8 mouse cellular contexts compared by ENCODE assay signal in the genomic region with DNA sequence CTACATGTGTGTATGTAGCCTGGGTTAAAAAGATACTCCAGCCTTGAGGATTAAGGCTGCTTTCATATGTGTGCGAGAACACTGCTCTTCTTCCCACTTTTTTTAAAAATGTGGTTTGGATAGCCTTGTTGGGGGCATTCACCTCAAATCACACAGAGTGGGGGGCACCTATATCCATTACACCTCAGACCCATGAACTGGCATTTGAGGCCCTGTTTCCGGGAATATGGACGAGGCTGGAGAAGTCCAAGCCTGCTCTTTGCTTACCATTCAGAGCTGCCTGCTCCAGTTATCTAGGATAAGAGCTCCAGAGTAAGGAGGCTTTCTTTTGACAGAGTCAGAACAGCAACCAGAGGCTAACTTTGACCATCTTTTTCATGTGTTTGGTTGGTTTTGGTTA.
DNase-seq lines count a peak whose midpoint lies in the region; ATAC-seq and TF ChIP-seq lines count a peak whose summit lies in the region.

No protein-coding gene starts in this region.

- peaks cover 97% of the 10 kb centered on the region for H3K27me3 ChIP-seq in heart, embryonic 10.5 days (ENCODE audit: insufficient read depth, poor library complexity, severe bottlenecking)
- no peaks in the 10 kb centered on the region for H3K27me3 ChIP-seq in lung, embryonic 16.5 days (ENCODE audit: control insufficient read depth, insufficient read depth, low read depth, low read length)
- H3K27me3 ChIP-seq in hindbrain, postnatal 0 days (ENCODE audit: insufficient read depth, low read length), result no peaks in the 10 kb centered on the region

- no peak for TF ChIP-seq POLR2A in olfactory bulb, adult 2 months (IDR thresholded peaks at IDR 0.05; ENCODE audit: insufficient read depth, low read depth, low read length)

- TF ChIP-seq CTCF in hindbrain, postnatal 0 days (IDR thresholded peaks at IDR 0.05; ENCODE audit: low read depth), result no peak
- TF ChIP-seq CTCF in olfactory bulb, adult 2 months (IDR thresholded peaks at IDR 0.05; ENCODE audit: insufficient read depth, low read depth, low read length), result no peak

- no peaks in the 10 kb centered on the region for H3K36me3 ChIP-seq in heart, embryonic 10.5 days
- peaks cover 7% of the 10 kb centered on the region; the same call in 1 of the 2 replicates for H3K36me3 ChIP-seq in lung, embryonic 16.5 days (ENCODE audit: control insufficient read depth, insufficient read depth, low read length)
- no peaks in the 10 kb centered on the region for H3K36me3 ChIP-seq in hindbrain, postnatal 0 days (ENCODE audit: insufficient read depth, low read length)

- peak overlapping the region; percentile 86 for H3K4me2 ChIP-seq in lung, embryonic 16.5 days (ENCODE audit: low read depth, low read length)
- H3K4me2 ChIP-seq in hindbrain, postnatal 0 days (ENCODE audit: low read depth, low read length), result peak overlapping the region; percentile 74

- H3K4me3 ChIP-seq in heart, embryonic 10.5 days, result no peak overlapping the region
- peak overlapping the region; percentile 98 for H3K4me3 ChIP-seq in lung, embryonic 16.5 days (ENCODE audit: low read length)
- H3K4me3 ChIP-seq in hindbrain, postnatal 0 days (ENCODE audit: low read length), result peak overlapping the region; percentile 94
- H3K4me3 ChIP-seq in olfactory bulb, adult 2 months (ENCODE audit: insufficient read depth, low read depth, low read length), result peak overlapping the region; percentile 58

- peak overlapping the region; percentile 100 for H3K9ac ChIP-seq in lung, embryonic 16.5 days (ENCODE audit: low read length)
- H3K9ac ChIP-seq in hindbrain, postnatal 0 days (replicated peaks; ENCODE audit: low read length), result peak overlapping the region; percentile 96

- WGBS in heart, embryonic 10.5 days, result 70% methylated on average over 3 of the region's 3 CpGs
- 26% methylated on average over 3 of the region's 3 CpGs for WGBS in lung, embryonic 16.5 days
- WGBS in hindbrain, postnatal 0 days, result 16% methylated on average over 3 of the region's 3 CpGs
- 0% methylated on average over 3 of the region's 3 CpGs for WGBS in olfactory bulb, adult 2 months

- H3K27ac ChIP-seq in heart, embryonic 10.5 days, result no peak overlapping the region
- H3K27ac ChIP-seq in lung, embryonic 16.5 days (ENCODE audit: low read length), result peak overlapping the region; percentile 20; the same call in 1 of the 2 replicates
- peak overlapping the region; percentile 100 for H3K27ac ChIP-seq in hindbrain, postnatal 0 days
- peak overlapping the region; percentile 98 for H3K27ac ChIP-seq in olfactory bulb, adult 2 months (ENCODE audit: insufficient read depth, low read depth, low read length)

- peak; percentile 41 to 61 for DNase-seq in heart, adult 18-20 months
- no peak for DNase-seq in heart, embryonic 10.5 days (ENCODE audit: low spot score)
- no peak for DNase-seq in lung, postnatal 25 days (ENCODE audit: low spot score)
- no peak for DNase-seq in hindbrain, postnatal 0 days (ENCODE audit: low spot score)
- no peak for DNase-seq in ovary, postnatal 36 days (ENCODE audit: low spot score)
- no peak for DNase-seq in layer of hippocampus, adult 8-10 months (ENCODE audit: low spot score in 2 of 2)

- peaks cover 24% of the 10 kb centered on the region for H3K4me1 ChIP-seq in heart, embryonic 10.5 days
- peaks cover 52% of the 10 kb centered on the region for H3K4me1 ChIP-seq in lung, embryonic 16.5 days (replicated peaks; ENCODE audit: control insufficient read depth, insufficient read depth, low read length)
- peaks cover 28% of the 10 kb centered on the region; the same call in 1 of the 2 replicates for H3K4me1 ChIP-seq in hindbrain, postnatal 0 days (ENCODE audit: insufficient read depth, low read length)
- H3K4me1 ChIP-seq in olfactory bulb, adult 2 months (ENCODE audit: control insufficient read depth, insufficient read depth, low read length), result peaks cover 17% of the 10 kb centered on the region

- ATAC-seq in lung, embryonic 16.5 days (ENCODE audit: low read depth), result no peak
- ATAC-seq in hindbrain, postnatal 0 days, result no peak

- no peaks in the 10 kb centered on the region for H3K9me3 ChIP-seq in heart, embryonic 10.5 days
- no peaks in the 10 kb centered on the region for H3K9me3 ChIP-seq in lung, embryonic 16.5 days (ENCODE audit: control insufficient read depth, low read length)
- no peaks in the 10 kb centered on the region for H3K9me3 ChIP-seq in hindbrain, postnatal 0 days (ENCODE audit: low read length)

Comparison
In these comparisons a context has a peak if more than half of its experiments do, and no peak if none do; other contexts are left out.
1. DNase-seq: peak in heart, adult 18-20 months (2 of 2); none in heart, embryonic 10.5 days (single experiment), lung, postnatal 25 days (single experiment), hindbrain, postnatal 0 days (single experiment), ovary, postnatal 36 days (single experiment) and layer of hippocampus, adult 8-10 months (0 of 2).